Comparison of ENCODE assay signal across 20 mouse cellular contexts in genomic region chr16:3814667-3815066, GRCm38 (mm10). TPM values are rescaled to one million over a fixed set of nuclear protein-coding genes. Genes with fewer than 3 reads are reported as not detected.
DNase-seq lines count a peak whose midpoint lies in the region; ATAC-seq and TF ChIP-seq lines count a peak whose summit lies in the region.
"Not testable (repeated sequence)": the region's sequence is repeated elsewhere in the genome, so short reads cannot be mapped to it uniquely, and the experiment has no call there.
"Had no signal": no experiment of that assay in that cellular context is flagged by ENCODE, and none has a peak within 500 bp of the region (broad histone marks: within the 10 kb centered on the region; RNA-seq: fewer than 3 reads in every experiment).

No protein-coding gene starts in this region.

- not testable (repeated sequence) for H3K27me3 ChIP-seq in MEL (ENCODE audit: control insufficient read depth in 1 of 2, insufficient read depth in 2 of 2, low read length in 2 of 2)

- peak; percentile 75 to 80 for DNase-seq in B cell, adult 2 months
- DNase-seq in MEL (ENCODE audit: low read depth, low spot score): peak; percentile 37
- DNase-seq in heart, adult 11 months: peak; percentile 40
- peak; percentile 12 for DNase-seq in lung, postnatal 36 days
- DNase-seq in spleen, adult 18-20 months: peak; percentile 50 to 61
- DNase-seq in spleen, postnatal 36 days (ENCODE audit: low spot score in 2 of 2): peak; percentile 77 to 78
- DNase-seq in thymus, postnatal 0 days (ENCODE audit: low spot score): peak; percentile 1

- not testable (repeated sequence) for TF ChIP-seq RAD21 in MEL (IDR thresholded peaks at IDR 0.05; ENCODE audit: low read depth, low read length)

- TF ChIP-seq CTCF in MEL (IDR thresholded peaks at IDR 0.05 in 2 of 3, conservative IDR thresholded peaks at IDR 0.05 in 1 of 3; ENCODE audit: control insufficient read depth in 1 of 3, insufficient read depth in 1 of 3, low read depth in 2 of 3, low read length in 3 of 3, poor library complexity in 1 of 3, severe bottlenecking in 1 of 3): not testable (repeated sequence)

- ATAC-seq in neutrophil, adult 5-6 weeks (ENCODE audit: extremely low read depth, insufficient number of reproducible peaks, low FRiP score, poor library complexity, severe bottlenecking): peak; percentile 51; the same call in 1 of the 2 replicates

- not testable (repeated sequence) for TF ChIP-seq EP300 in MEL (IDR thresholded peaks at IDR 0.05; ENCODE audit: low read depth in 1 of 2, low read length in 2 of 2)

- not testable (repeated sequence) for H3K27ac ChIP-seq in MEL (ENCODE audit: control insufficient read depth, low read depth, low read length)

- not testable (repeated sequence) for H3K79me2 ChIP-seq in MEL (ENCODE audit: control insufficient read depth, insufficient read depth, low read length, poor library complexity)

- H3K36me3 ChIP-seq in MEL (ENCODE audit: control insufficient read depth in 1 of 2, insufficient read depth in 2 of 2, low read length in 2 of 2): not testable (repeated sequence)

- not testable (repeated sequence) for H3K4me1 ChIP-seq in MEL (ENCODE audit: control insufficient read depth in 1 of 2, insufficient read depth in 2 of 2, low read length in 2 of 2)

- H3K9ac ChIP-seq in MEL (ENCODE audit: control insufficient read depth, low read depth, low read length, poor library complexity, severe bottlenecking): not testable (repeated sequence)

- not testable (repeated sequence) for H3K4me3 ChIP-seq in MEL (ENCODE audit: control insufficient read depth in 1 of 2, insufficient read depth in 1 of 2, low read depth in 2 of 2, low read length in 2 of 2)

- TF ChIP-seq POLR2A in MEL (IDR thresholded peaks at IDR 0.05; ENCODE audit: control insufficient read depth in 1 of 2, insufficient read depth in 1 of 2, low read depth in 1 of 2, low read length in 2 of 2, poor library complexity in 1 of 2): not testable (repeated sequence)

- H3K9me3 ChIP-seq in MEL (replicated peaks; ENCODE audit: insufficient read depth, low read length): not testable (repeated sequence)

RNA-seq across cellular contexts. Expression of gene Olfr15, which starts 16.0 kb away (rescaled TPM):
- total RNA-seq in MEL (2012; rRNA removed): not detected in 2 replicates
- not detected for polyA plus RNA-seq in MEL (2012; ENCODE audit: insufficient read depth in 1 of 2, insufficient read length in 2 of 2, low read depth in 1 of 2, low replicate concordance in 2 of 2, missing spikeins in 1 of 2)
- total RNA-seq in neutrophil, adult 5-6 weeks (2017): not detected in 2 replicates
- polyA plus RNA-seq in thymus, postnatal 0 days (2015; fragmentation: Nextera tagmentation; extraction: Ambion mirVana): not detected in 2 replicates
- total RNA-seq: adrenal gland, adult 18-20 months; adrenal gland, adult 8-10 months; adrenal gland, postnatal 14 days; adrenal gland, postnatal 36 days; forebrain, postnatal 0 days had no signal
- polyA plus RNA-seq: activated CD4-positive, CD25-positive, alpha-beta regulatory T cell, adult 4 months; C2C12; cerebellum, adult 2 months; cortical plate, adult 2 months; forebrain, embryonic 13.5 days; forebrain, embryonic 15.5 days; forebrain, postnatal 0 days; G1E had no signal

RNA-seq across cellular contexts. Expression of gene Zfp174, which starts 32.4 kb away (rescaled TPM):
- 0.39 and 0.46 TPM in 2 replicates for total RNA-seq in MEL (2012; rRNA removed)
- 10 to 100 TPM in 1 of 2 experiments, under 1 TPM in 1; 0.58 to 24.5 TPM for polyA plus RNA-seq in MEL (2012; ENCODE audit: insufficient read depth in 1 of 2, insufficient read length in 2 of 2, low read depth in 1 of 2, low replicate concordance in 2 of 2, missing spikeins in 1 of 2)
- total RNA-seq in neutrophil, adult 5-6 weeks (2017): 2.0 and 2.2 TPM in 2 replicates
- polyA plus RNA-seq in thymus, postnatal 0 days (2015; fragmentation: Nextera tagmentation; extraction: Ambion mirVana): 0.45 and 0.47 TPM in 2 replicates

RNA-seq across cellular contexts. Expression of gene Naa60, which starts 57.5 kb away (rescaled TPM):
- total RNA-seq in MEL (2012; rRNA removed): 26.9 and 28.0 TPM in 2 replicates
- 10 to 100 TPM in 1 of 2 experiments, not detected in 1; 67.5 TPM for polyA plus RNA-seq in MEL (2012; ENCODE audit: insufficient read depth in 1 of 2, insufficient read length in 2 of 2, low read depth in 1 of 2, low replicate concordance in 2 of 2, missing spikeins in 1 of 2)
- 77.7 and 107 TPM in 2 replicates for total RNA-seq in neutrophil, adult 5-6 weeks (2017)
- polyA plus RNA-seq in thymus, postnatal 0 days (2015; fragmentation: Nextera tagmentation; extraction: Ambion mirVana): 45.9 and 48.6 TPM in 2 replicates

Comparison
In these comparisons a context has a peak if more than half of its experiments do, and no peak if none do; other contexts are left out.
1. DNase-seq: peak in every context shown above with its lines; median percentile 78 in B cell, adult 2 months; 78 in spleen, postnatal 36 days; 56 in spleen, adult 18-20 months; 40 in heart, adult 11 months; 37 in MEL; 12 in lung, postnatal 36 days; 1 in thymus, postnatal 0 days.